Mouse (Mus musculus) myocyte (in vitro differentiated cells): ENCODE results near the gene Hao2.

Experiments used
- CEBPB ChIP-seq: IDR thresholded peaks from 2 replicates; pipeline ENCODE4 v1.6.1; 2011; ENCODE audit warnings: mild to moderate bottlenecking, moderate library complexity; ENCODE audit not compliant: poor library complexity, insufficient read depth, severe bottlenecking
- E2F4 ChIP-seq: IDR thresholded peaks from one replicate; pipeline ENCODE4 v1.6.1; 2011; ENCODE audit warnings: mild to moderate bottlenecking, control low read depth, moderate library complexity; ENCODE audit not compliant: insufficient read depth
- MAX ChIP-seq: IDR thresholded peaks from one replicate; pipeline ENCODE4 v1.6.1; 2011; ENCODE audit warnings: low read depth, mild to moderate bottlenecking, control low read depth
- MYOD1 ChIP-seq, 3 experiments: IDR thresholded peaks; one replicate each; pipeline ENCODE4 v1.6.1; 2011; ENCODE audit warnings: control low read depth in 2 of 3, low read depth in 2 of 3, mild to moderate bottlenecking in 2 of 3, moderate library complexity in 1 of 3; ENCODE audit not compliant: insufficient read length in 2 of 3, control insufficient read depth in 1 of 3
- MYOG ChIP-seq, 3 experiments: IDR thresholded peaks; one replicate each; pipeline ENCODE4 v1.6.1; 2011; ENCODE audit warnings: control low read depth in 2 of 3, low read depth in 2 of 3, mild to moderate bottlenecking in 2 of 3; ENCODE audit not compliant: insufficient read length in 2 of 3, control insufficient read depth in 1 of 3, insufficient read depth in 1 of 3
- POLR2A ChIP-seq: IDR thresholded peaks from one replicate; pipeline ENCODE4 v1.6.1; 2011; ENCODE audit warnings: low read depth, mild to moderate bottlenecking, control low read depth, moderate library complexity; ENCODE audit not compliant: insufficient read length
- REST ChIP-seq: IDR thresholded peaks from one replicate; pipeline ENCODE4 v1.6.1; 2011; ENCODE audit warnings: mild to moderate bottlenecking, control low read depth, moderate library complexity; ENCODE audit not compliant: insufficient read depth, insufficient read length
- TCF12 ChIP-seq: IDR thresholded peaks from one replicate; pipeline ENCODE4 v1.6.1; 2011; ENCODE audit warnings: mild to moderate bottlenecking, control low read depth; ENCODE audit not compliant: poor library complexity, insufficient read depth, severe bottlenecking
- USF1 ChIP-seq: IDR thresholded peaks from one replicate; pipeline ENCODE4 v1.6.1; 2011; ENCODE audit warnings: low read depth, mild to moderate bottlenecking, control low read depth, moderate library complexity

- TF ChIP-seq POLR2A: no peak
- TF ChIP-seq MYOD1 (IDR thresholded peaks at IDR 0.05; ENCODE audit: control insufficient read depth in 1 of 3, insufficient read length in 2 of 3, low read depth in 2 of 3): no peak
- no peak for TF ChIP-seq TCF12
- TF ChIP-seq E2F4: no peak
- no peak for TF ChIP-seq MYOG (IDR thresholded peaks at IDR 0.05; ENCODE audit: control insufficient read depth in 1 of 3, insufficient read depth in 1 of 3, insufficient read length in 2 of 3, low read depth in 2 of 3)
- no peak for TF ChIP-seq USF1
- no peak for TF ChIP-seq MAX
- no peak for TF ChIP-seq REST
- TF ChIP-seq CEBPB: no peak
These were observed 12.2 kb downstream of the Hao2 start for GRCm38 (mm10) chr3:98880831-98881230.
